Mouse (Mus musculus): ENCODE measurements around the gene Cc2d1a. TPM values are rescaled to one million over a fixed set of nuclear protein-coding genes. Genes with fewer than 3 reads are reported as not detected.

The Cc2d1a gene
- polyA plus RNA-seq (2012), result 1.0 and 1.4 TPM in 2 replicates

DNA sequence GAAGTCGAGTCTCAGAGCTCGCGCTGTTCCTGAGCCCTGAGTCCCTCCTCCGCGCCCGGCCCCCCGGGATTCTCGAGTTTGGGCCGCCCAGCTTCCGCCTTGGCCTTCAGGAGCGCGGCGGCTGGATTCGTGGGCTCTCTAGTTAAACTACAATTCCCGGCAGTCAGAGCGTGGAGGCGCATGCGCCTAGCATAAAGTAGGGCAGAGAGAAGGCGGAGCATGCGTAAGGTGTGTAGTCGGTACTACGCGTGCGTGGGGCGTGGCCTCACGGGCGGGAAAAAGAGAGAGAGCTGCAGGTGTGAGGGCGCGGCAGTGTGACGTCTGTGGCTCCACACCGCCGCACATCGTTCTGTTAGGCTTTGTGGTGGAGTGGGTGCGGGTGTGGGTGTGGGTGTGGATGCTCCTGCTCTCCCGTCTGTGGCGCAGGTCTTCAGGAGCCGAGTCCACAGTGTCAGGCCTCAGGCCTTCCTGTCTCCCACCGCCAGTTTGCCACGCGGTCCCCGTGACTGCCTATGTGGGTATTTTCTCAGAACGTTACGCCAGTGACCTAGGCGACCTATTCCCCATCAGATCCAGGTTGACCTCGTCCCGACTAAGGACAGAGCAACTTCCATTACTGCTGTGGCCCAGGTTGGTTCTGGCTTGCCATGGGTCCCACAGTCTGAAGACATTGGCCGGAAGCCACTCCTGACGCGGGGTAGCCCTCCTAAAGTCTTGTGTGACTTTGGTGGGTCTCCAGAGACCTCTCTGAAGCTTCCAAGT lies at the start of gene Cc2d1a, which contains the start of gene 4930432K21Rik:
TSS of gene Cc2d1a (minus strand) at position 168 of the 762 bp plus-strand sequence.
TSS of gene 4930432K21Rik (plus strand) at position 257 of the 762 bp plus-strand sequence.
- peaks cover 23% of the 10 kb centered on the region for H3K4me1 ChIP-seq (ENCODE audit: control insufficient read depth)

DNA sequence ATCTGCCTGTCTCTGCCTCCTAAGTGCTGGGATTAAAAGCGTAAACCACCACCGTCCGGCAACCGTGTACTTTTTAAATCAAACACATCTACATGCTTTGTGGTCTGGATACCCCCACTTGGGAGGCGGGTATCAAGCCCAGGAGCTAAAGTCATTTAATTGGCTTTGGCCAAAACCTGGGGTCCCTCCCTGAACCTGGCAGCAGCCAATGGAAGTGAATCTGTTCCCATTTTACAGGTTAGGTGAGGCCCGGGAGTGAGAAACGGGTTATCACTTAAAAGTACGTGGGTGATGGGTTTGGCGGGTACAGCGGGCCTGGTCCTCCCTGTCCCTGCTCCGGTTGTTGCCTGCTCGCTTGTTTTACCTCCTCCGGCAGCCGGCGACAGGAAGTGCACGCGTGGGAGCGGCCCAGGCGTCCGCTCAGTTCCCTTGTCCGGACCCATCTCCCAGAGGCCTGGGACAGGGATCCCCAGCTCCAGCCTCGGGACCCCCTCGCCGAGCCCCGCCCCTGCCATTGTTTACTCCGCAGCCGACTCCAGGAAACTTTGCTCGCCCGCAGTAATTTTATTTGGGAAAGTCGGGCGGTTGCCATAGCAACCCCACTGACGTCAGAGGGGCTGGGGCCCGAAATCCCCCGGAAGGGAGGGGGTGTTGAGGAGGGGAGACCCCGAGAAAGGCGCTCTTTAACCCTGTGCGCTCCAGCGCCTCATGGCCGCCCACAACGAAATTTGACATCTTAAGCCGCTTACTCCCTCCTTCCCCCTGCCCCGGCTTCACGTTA lies 49.6 kb upstream of the Cc2d1a start:
- TF ChIP-seq GATA1 (IDR thresholded peaks at IDR 0.05; ENCODE audit: low read length) (no peak), TAL1 (IDR thresholded peaks at IDR 0.05; ENCODE audit: low read length) (no peak)
- Histone ChIP-seq H3K36me3 (ENCODE audit: control insufficient read depth) (no peaks in the 10 kb centered on the region), H3K9me3 (ENCODE audit: control insufficient read depth, low read length) (peaks cover 3% of the 10 kb centered on the region; the same call in 1 of the 2 replicates), H3K27me3 (ENCODE audit: control insufficient read depth) (peaks cover 54% of the 10 kb centered on the region), H3K4me3 (replicated peaks) (peak overlapping the region; percentile 62), H3K4me1 (ENCODE audit: control insufficient read depth) (peaks cover 64% of the 10 kb centered on the region)

More for the DNA sequence above, at the start of gene Cc2d1a, which contains the start of gene 4930432K21Rik:
- Histone ChIP-seq H3K9me3 (ENCODE audit: control insufficient read depth, low read length) (no peaks in the 10 kb centered on the region), H3K27me3 (ENCODE audit: control insufficient read depth) (no peaks in the 10 kb centered on the region), H3K36me3 (ENCODE audit: control insufficient read depth) (peaks cover 14% of the 10 kb centered on the region), H3K4me3 (replicated peaks) (peak within 1 kb of the TSS; percentile 71)
- TF ChIP-seq GATA1 (IDR thresholded peaks at IDR 0.05; ENCODE audit: low read length), result no peak

DNA sequence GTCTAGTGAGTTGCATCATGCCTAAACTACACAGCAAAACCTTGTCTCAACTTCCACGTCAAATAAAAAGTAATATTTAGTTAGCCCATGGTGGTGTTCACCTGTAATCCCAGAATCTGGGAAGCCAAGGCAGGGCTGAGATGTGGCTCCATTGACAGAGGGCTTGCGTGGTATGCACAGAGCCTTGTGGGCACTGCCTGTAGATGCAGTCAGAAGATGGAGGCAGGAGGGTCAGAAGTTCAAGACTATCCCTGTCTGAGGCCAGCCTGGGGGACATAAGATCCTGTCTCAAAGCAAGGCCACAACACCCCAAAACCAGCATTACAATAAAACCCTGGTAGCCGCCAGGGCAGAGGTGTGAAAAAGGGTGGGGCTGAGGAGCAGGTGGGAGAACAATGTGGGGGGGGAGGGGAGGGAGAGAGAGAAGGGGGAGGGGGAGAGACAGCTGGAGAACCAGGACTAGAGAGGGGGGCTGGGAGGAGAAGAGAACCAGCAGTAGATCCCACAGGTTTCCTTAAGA lies 46.5 kb upstream of the Cc2d1a start:
- peaks cover 48% of the 10 kb centered on the region for H3K4me1 ChIP-seq (ENCODE audit: control insufficient read depth)
- H3K36me3 ChIP-seq (ENCODE audit: control insufficient read depth), result no peaks in the 10 kb centered on the region
- peaks cover 3% of the 10 kb centered on the region; the same call in 1 of the 2 replicates for H3K9me3 ChIP-seq (ENCODE audit: control insufficient read depth, low read length)
- peaks cover 29% of the 10 kb centered on the region for H3K27me3 ChIP-seq (ENCODE audit: control insufficient read depth)
- TF ChIP-seq GATA1 (IDR thresholded peaks at IDR 0.05; ENCODE audit: low read length) (no peak), TAL1 (IDR thresholded peaks at IDR 0.05; ENCODE audit: low read length) (no peak)
- H3K4me3 ChIP-seq (replicated peaks), result no peak overlapping the region

DNA sequence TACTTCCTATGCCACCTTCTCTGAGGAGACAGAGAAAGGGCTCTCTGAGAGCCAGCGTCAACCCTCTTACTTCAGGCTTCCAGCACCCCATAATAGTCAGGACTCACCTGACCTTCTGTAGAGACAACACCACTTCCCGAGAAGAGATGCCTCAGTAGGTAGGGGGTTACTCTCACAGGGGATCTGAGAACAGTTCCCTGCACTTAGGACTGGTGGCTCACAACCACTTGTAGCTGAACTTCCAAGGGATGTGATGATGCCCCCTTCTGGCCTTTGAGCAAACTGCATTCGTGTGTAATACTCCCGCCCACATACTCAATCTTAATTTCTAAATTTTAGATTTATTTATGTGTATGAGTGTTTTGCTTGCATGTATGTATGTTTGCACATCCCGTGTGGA lies 45.8 kb upstream of the Cc2d1a start:
- Histone ChIP-seq H3K9me3 (ENCODE audit: control insufficient read depth, low read length) (peaks cover 3% of the 10 kb centered on the region; the same call in 1 of the 2 replicates), H3K36me3 (ENCODE audit: control insufficient read depth) (no peaks in the 10 kb centered on the region), H3K27me3 (ENCODE audit: control insufficient read depth) (peaks cover 31% of the 10 kb centered on the region), H3K4me3 (replicated peaks) (no peak overlapping the region), H3K4me1 (ENCODE audit: control insufficient read depth) (peaks cover 44% of the 10 kb centered on the region)
- TF ChIP-seq TAL1 (IDR thresholded peaks at IDR 0.05; ENCODE audit: low read length) (no peak), GATA1 (IDR thresholded peaks at IDR 0.05; ENCODE audit: low read length) (no peak)

DNA sequence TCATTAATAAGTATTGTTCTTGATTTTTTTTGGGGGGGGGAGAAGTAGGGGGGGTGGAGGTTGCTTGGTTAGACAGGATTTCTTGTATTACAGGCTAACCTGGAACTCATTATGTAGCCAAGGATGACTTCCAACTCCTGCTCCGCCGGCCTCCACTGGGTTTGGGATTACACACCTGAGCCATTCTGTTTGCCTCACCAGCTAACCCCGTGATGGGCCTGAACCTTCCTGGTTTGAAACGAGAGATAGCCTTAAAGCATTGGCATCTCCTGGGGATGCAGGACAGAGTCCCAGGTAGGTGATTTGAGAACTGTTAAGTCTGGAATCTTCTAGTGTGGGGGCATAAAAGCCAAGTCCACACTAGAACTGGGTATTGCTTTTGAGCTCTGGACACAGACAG lies 45.4 kb upstream of the Cc2d1a start:
- TF ChIP-seq TAL1 (IDR thresholded peaks at IDR 0.05; ENCODE audit: low read length), result no peak
- TF ChIP-seq GATA1 (IDR thresholded peaks at IDR 0.05; ENCODE audit: low read length), result no peak
- Histone ChIP-seq H3K27me3 (ENCODE audit: control insufficient read depth) (peaks cover 27% of the 10 kb centered on the region), H3K9me3 (ENCODE audit: control insufficient read depth, low read length) (peaks cover 3% of the 10 kb centered on the region; the same call in 1 of the 2 replicates), H3K4me3 (replicated peaks) (no peak overlapping the region), H3K4me1 (ENCODE audit: control insufficient read depth) (peaks cover 40% of the 10 kb centered on the region), H3K36me3 (ENCODE audit: control insufficient read depth) (no peaks in the 10 kb centered on the region)

DNA sequence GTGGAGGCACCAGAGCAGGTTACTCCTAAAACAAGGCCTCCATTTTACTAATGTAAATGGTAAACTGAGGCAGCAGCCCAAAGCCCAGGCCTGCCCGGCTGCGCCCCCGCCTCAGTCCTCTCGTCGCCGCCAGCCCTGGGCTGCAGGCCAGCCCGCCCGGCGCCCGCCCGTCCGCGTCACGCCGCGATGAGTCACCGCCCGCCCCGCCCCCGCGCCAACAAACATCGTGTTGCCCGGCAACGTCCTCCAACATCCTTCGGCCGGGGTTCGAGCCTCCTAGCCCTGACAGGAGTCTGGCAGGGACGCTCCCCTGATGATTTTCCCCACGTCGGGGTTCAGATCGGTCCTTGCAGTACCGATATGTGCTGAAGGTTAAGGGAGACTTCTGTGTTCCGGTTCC lies 44.8 kb upstream of the Cc2d1a start:
- H3K4me1 ChIP-seq (ENCODE audit: control insufficient read depth), result peaks cover 34% of the 10 kb centered on the region
- TF ChIP-seq GATA1 (IDR thresholded peaks at IDR 0.05; ENCODE audit: low read length) (no peak), TAL1 (IDR thresholded peaks at IDR 0.05; ENCODE audit: low read length) (no peak)
- H3K27me3 ChIP-seq (ENCODE audit: control insufficient read depth), result peaks cover 21% of the 10 kb centered on the region

DNA sequence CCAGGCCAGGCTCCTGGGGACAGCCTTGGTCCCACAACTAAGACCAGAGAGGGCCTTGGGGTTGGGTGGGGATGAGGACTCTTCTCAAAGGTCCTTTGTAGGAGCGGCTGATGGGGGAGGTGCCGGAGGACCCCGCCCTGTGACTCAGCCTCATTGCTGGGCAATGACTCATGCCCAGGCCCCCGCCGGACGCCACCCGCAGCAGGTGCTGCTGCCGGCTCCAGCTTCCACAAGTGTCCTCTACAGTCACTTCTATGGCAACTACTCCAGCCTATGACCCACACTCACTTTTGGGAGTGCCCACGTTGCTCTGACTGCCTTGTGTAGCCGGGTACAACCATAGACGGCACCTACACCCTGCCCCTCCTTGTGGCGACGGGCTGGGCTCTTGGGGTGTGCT lies 44.3 kb upstream of the Cc2d1a start:
- TF ChIP-seq TAL1 (IDR thresholded peaks at IDR 0.05; ENCODE audit: low read length) (no peak), GATA1 (IDR thresholded peaks at IDR 0.05; ENCODE audit: low read length) (no peak)
- Histone ChIP-seq H3K4me1 (ENCODE audit: control insufficient read depth) (peaks cover 35% of the 10 kb centered on the region), H3K27me3 (ENCODE audit: control insufficient read depth) (peaks cover 17% of the 10 kb centered on the region), H3K9me3 (ENCODE audit: control insufficient read depth, low read length) (peaks cover 3% of the 10 kb centered on the region; the same call in 1 of the 2 replicates), H3K36me3 (ENCODE audit: control insufficient read depth) (no peaks in the 10 kb centered on the region), H3K4me3 (replicated peaks) (peak overlapping the region; percentile 64)

More for the DNA sequence above, 44.8 kb upstream of the Cc2d1a start:
- Histone ChIP-seq H3K9me3 (ENCODE audit: control insufficient read depth, low read length) (peaks cover 3% of the 10 kb centered on the region; the same call in 1 of the 2 replicates), H3K4me3 (replicated peaks) (peak overlapping the region; percentile 64), H3K36me3 (ENCODE audit: control insufficient read depth) (no peaks in the 10 kb centered on the region)

DNA sequence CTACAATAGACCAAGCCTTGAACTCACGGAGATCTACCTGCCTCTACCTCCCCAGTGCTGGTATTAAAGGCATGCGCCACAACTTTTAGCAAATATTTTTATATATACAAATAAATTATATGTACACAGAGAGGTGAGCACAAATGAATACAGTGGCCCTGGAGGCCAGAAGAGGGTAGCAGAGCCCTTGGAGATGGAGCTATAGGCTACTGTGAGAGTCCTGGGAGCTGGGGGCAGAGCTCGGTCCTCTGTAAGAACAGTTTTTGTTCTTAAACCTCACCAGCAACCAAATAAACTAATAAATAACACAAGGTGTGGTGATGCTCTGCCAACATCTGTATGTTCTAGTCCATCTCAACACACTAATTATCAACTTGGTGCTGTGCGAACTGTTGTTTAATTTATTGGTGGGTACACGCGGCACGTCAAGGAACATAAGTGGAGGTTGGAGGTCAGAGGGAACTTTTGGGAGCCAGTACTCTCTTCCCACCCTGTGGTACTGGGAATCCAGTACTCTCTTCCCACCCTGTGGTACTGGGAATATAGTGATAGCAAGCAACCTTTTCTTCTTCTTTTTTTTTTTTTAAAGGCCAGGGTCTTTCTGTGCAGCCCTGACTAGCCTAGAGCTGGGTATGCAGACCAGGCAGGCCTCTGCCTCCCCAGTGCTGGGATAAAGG lies 42.6 kb upstream of the Cc2d1a start:
- H3K4me1 ChIP-seq (ENCODE audit: control insufficient read depth), result peaks cover 43% of the 10 kb centered on the region

More for the DNA sequence above, 42.6 kb upstream of the Cc2d1a start:
- no peak overlapping the region for H3K4me3 ChIP-seq (replicated peaks)
- H3K9me3 ChIP-seq (ENCODE audit: control insufficient read depth, low read length), result peaks cover 3% of the 10 kb centered on the region; the same call in 1 of the 2 replicates
- no peaks in the 10 kb centered on the region for H3K36me3 ChIP-seq (ENCODE audit: control insufficient read depth)
- peaks cover 20% of the 10 kb centered on the region for H3K27me3 ChIP-seq (ENCODE audit: control insufficient read depth)
- TF ChIP-seq GATA1 (IDR thresholded peaks at IDR 0.05; ENCODE audit: low read length), result no peak
- TF ChIP-seq TAL1 (IDR thresholded peaks at IDR 0.05; ENCODE audit: low read length), result no peak

Measured in erythroblast, embryonic 14.5 days (primary cell).